Mouse (Mus musculus): ENCODE measurements around the gene Gm4131.

DNA sequence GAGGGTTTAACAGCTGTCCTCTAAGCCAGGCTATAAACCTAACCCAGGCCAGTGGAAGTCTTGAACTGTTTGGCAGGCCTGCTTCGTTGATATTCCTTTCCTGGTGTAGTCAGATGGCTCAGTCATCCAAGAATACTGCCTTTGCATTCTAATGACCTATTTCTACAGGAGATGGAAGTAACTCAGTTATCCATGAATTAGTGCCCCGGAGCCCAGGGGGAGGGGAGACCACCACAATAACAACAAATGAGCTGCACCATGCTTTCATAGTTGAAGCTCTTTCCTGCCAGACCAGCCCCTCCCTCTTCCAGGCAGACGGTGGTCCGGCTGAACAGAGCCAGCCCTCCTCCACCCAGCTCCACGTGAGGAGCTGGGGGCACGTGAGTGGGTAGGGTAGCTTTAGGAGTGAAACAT is 33.4 kb upstream of the Gm4131 start:
- TF ChIP-seq POLR2A (IDR thresholded peaks at IDR 0.05; ENCODE audit: extremely low read depth, insufficient read depth, low read length), result no peak
- TF ChIP-seq CTCF (IDR thresholded peaks at IDR 0.05; ENCODE audit: extremely low read depth, insufficient read depth, low read length), result no peak
